Mouse (Mus musculus): ENCODE results near the gene Sec1.

DNA sequence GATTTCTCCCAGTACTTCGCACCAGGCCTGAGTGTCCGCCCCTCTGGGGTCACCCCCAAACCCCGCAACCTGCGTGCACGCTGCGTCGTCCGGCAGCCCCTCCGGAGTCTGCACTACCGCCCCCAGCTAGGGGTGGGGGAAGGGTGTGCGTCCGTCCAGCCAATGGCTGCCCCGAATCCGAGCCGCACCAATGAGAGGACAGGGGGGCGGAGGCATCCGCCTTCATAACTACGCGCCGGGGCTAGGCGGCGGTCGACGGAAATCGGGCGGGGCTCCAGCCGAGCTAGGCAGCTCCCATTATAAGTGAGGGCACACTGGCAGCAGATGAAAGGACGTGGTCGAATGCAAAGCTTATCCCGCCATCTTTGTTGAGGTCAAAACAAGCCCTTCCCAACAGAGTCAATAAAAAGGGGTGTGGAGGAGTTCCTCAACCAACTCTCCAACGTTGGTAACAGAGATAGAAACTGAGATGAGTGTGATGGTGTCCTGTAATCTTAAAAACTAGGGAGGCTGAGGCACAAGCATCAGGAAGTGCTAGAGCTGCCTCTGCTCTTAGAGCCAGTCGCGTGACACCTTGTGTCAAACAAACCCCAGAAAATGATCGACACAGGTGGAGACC is 21.0 kb upstream of the Sec1 start, which contains the start of gene Rpl18:
- TF ChIP-seq POLR2A (IDR thresholded peaks at IDR 0.05; ENCODE audit: low read depth, low read length) (peak; percentile 53), CTCF (IDR thresholded peaks at IDR 0.05; ENCODE audit: extremely low read depth, insufficient read depth, insufficient read length, insufficient replicate concordance) (no peak)
